Mouse (Mus musculus) limb, embryonic 11.5 days (tissue): ENCODE results near the gene Crtc3. TPM values are rescaled to one million over a fixed set of nuclear protein-coding genes. Genes with fewer than 3 reads are reported as not detected.

ENCODE experiments used
- ATAC-seq: fragments of 200-750 bp; cut with Nextera tagmentation; 2 replicates; pipeline ENCODE4 v1.8.0; 2017; ENCODE audit warnings: low read depth; ENCODE audit not compliant: insufficient number of reproducible peaks, low FRiP score, low TSS enrichment
- DNase-seq: peaks from one replicate; pipeline ENCODE4 v3.0.0-alpha.2; 2015; ENCODE audit warnings: low spot score
- H3K27ac ChIP-seq: fragments of 300-500 bp; sonication (generic); replicated peaks from 2 replicates; pipeline ENCODE4 v1.5.1; 2014; ENCODE audit warnings: low read depth, mild to moderate bottlenecking, low read length
- H3K27me3 ChIP-seq: fragments of 300-500 bp; sonication (generic); 2 replicates; pipeline ENCODE4 v1.6.1; 2014; ENCODE audit warnings: mild to moderate bottlenecking, low read length, mixed read lengths; ENCODE audit not compliant: control insufficient read depth, insufficient read depth
- H3K36me3 ChIP-seq: fragments of 300-500 bp; sonication (generic); 2 replicates; pipeline ENCODE4 v1.6.1; 2014; ENCODE audit warnings: mild to moderate bottlenecking, low read length, moderate library complexity, mixed read lengths; ENCODE audit not compliant: control insufficient read depth, insufficient read depth
- H3K4me1 ChIP-seq: fragments of 300-500 bp; sonication (generic); 2 replicates; pipeline ENCODE4 v1.6.1; 2014; ENCODE audit warnings: low read length, mixed read lengths; ENCODE audit not compliant: control insufficient read depth, insufficient read depth
- H3K4me2 ChIP-seq: fragments of 300-500 bp; sonication (generic); 2 replicates; pipeline ENCODE4 v1.6.1; 2014; ENCODE audit warnings: low read depth, mild to moderate bottlenecking, moderate library complexity; ENCODE audit not compliant: severe bottlenecking
- H3K4me3 ChIP-seq: fragments of 300-500 bp; sonication (generic); 2 replicates; pipeline ENCODE4 v1.5.1; 2014; ENCODE audit warnings: low read depth, low read length
- H3K9ac ChIP-seq: fragments of 300-500 bp; sonication (generic); 2 replicates; pipeline ENCODE4 v1.6.1; 2014; ENCODE audit warnings: mild to moderate bottlenecking, low read length
- H3K9me3 ChIP-seq: fragments of 300-500 bp; sonication (generic); 2 replicates; pipeline ENCODE4 v1.6.1; 2016; ENCODE audit warnings: low read length; ENCODE audit not compliant: control insufficient read depth
- WGBS: fragments of 180-500 bp; shearing (Covaris S2); extraction: QIAGEN DNeasy Blood & Tissue Kit; methylation state at CpG from one replicate; pipeline ENCODE4 v1.1.7; 2014; 5-methylcytosine and 5-hydroxymethylcytosine counted together
- polyA plus RNA-seq: library from polyadenylated mRNA; unstranded; fragments of >200 nt; fragmentation: Nextera tagmentation; extraction: Ambion mirVana; gene quantifications from 2 replicates; pipeline ENCODE4 v1.2.1, GENCODE M21; 2014

Crtc3 gene
- polyA plus RNA-seq, 1 experiment from 2014 or later: 14.8 TPM

DNA sequence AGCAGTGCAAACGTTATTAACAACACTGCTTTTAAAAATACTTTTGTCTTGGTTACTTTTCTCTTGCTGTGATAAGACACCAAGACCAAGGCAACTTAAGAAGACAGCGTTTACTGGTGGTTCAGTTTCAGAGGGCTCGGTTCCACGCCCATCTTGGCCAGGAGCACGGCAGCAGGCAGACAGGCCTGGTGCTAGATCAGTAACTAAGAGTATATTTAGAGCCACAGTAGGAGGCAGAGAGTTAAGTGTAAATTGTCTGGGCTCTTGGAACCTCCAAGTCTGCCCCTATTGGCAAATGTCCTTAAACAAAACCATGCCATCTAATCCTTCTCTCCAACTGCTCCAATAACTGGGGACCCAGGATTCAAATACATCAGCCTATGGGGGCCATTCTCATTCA, 46.1 kb downstream of the Crtc3 start:
- no peak overlapping the region for H3K4me2 ChIP-seq
- H3K27me3 ChIP-seq: no peaks in the 10 kb centered on the region
- DNase-seq (no peak), ATAC-seq (no peak)
- peaks cover 3% of the 10 kb centered on the region; the same call in 1 of the 2 replicates for H3K4me1 ChIP-seq
- H3K9ac ChIP-seq: no peak overlapping the region
- H3K4me3 ChIP-seq: no peak overlapping the region
- no peak overlapping the region for H3K27ac ChIP-seq
- 53% methylated on average over 5 of the region's 5 CpGs for WGBS
- no peaks in the 10 kb centered on the region for H3K9me3 ChIP-seq
- H3K36me3 ChIP-seq: no peaks in the 10 kb centered on the region

DNA sequence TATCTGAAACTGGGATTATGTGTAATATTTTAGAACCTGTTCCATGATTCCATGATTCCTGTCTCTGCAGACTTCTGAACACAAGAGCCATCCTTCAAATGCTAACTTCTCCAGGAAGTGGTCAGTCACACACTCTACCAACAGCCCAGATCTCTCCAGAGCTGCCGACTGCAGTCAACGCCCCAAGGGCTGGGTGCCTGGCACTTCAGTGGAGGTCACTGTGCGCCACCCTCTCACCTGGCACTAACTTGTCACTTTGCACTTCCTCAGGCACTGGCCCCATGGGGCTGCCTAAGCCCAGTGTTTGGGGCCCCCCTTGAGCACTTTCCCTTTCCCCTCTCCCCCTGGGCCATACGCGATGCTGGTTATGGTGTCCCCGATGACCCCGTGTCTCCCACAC, 46.8 kb downstream of the Crtc3 start:
- no peak overlapping the region for H3K4me2 ChIP-seq
- DNase-seq (no peak), ATAC-seq (no peak)
- H3K36me3 ChIP-seq: no peaks in the 10 kb centered on the region
- H3K27me3 ChIP-seq: no peaks in the 10 kb centered on the region
- H3K9me3 ChIP-seq: no peaks in the 10 kb centered on the region
- H3K27ac ChIP-seq: no peak overlapping the region
- 63% methylated on average over 7 of the region's 7 CpGs for WGBS
- H3K4me3 ChIP-seq: no peak overlapping the region
- no peak overlapping the region for H3K9ac ChIP-seq
- peaks cover 3% of the 10 kb centered on the region; the same call in 1 of the 2 replicates for H3K4me1 ChIP-seq

DNA sequence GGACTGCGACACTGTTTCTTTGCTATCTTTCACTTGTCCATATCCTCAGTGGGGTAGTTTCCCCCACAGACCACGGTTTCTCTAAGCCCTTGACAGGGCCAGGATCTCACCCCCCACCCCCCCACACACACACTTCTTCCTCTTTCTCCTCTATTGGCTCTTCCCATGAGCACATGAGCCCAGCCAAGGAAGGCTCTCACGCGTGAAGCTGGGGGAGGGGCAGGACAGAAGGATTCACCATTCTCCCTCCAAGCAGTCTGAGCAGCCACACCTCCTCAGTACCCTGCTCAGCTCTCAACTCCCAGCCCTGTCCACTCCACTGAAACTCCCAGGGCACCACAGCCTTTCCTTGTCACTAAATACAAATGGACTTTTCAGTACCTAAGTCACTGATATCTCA, 47.2 kb downstream of the Crtc3 start:
- Histone ChIP-seq H3K27ac (no peak overlapping the region), H3K9me3 (no peaks in the 10 kb centered on the region), H3K27me3 (no peaks in the 10 kb centered on the region), H3K4me2 (no peak overlapping the region), H3K36me3 (no peaks in the 10 kb centered on the region), H3K9ac (no peak overlapping the region), H3K4me1 (peaks cover 5% of the 10 kb centered on the region), H3K4me3 (no peak overlapping the region)
- no peak for DNase-seq
- WGBS: 27% methylated on average over 4 of the region's 4 CpGs
- ATAC-seq: no peak

DNA sequence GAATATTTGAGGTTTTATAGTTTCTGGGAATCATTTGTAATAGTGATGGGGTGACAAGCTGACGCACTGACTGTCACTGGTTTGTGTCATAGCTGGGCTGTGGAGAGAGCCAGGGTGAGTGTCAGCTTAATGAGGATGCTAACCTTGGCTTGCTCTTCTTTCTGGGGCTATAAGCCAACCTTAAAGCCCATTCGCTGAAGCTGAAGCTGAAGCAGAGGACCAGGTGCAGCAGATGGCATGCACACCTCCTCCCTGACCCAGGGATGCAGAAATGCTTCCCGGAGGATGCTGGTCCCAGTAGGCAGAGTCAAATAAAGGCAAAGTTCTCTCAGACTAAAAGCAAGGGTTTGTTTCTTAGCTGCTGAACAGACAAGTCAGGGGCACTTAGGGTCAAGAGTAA, 48.7 kb downstream of the Crtc3 start:
- H3K9ac ChIP-seq: no peak overlapping the region
- H3K9me3 ChIP-seq: no peaks in the 10 kb centered on the region
- DNase-seq (no peak), ATAC-seq (no peak)
- H3K27me3 ChIP-seq: no peaks in the 10 kb centered on the region
- H3K4me1 ChIP-seq: peaks cover 5% of the 10 kb centered on the region
- no peak overlapping the region for H3K4me2 ChIP-seq
- no peak overlapping the region for H3K4me3 ChIP-seq
- H3K36me3 ChIP-seq: no peaks in the 10 kb centered on the region
- H3K27ac ChIP-seq: no peak overlapping the region
- WGBS: 88% methylated on average over 3 of the region's 3 CpGs

DNA sequence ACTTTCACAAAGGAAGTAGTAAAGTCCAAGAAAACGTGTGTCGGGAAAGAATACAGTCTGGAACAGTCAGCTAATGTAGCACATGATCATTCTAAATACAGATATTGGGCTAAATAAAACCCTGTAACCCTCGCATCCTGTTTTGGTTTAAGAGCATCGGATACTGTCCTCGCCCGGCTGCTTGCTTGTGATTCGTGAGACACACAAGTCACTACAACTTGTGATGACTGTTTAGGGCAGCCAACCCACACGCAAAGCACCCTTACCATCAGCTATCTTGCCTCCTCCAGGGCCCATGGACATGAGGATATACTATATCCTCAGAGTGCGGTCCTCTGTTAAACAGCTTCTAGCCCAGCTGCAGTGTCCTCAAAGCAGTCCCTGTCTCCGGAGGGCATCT, 50.2 kb downstream of the Crtc3 start:
- H3K4me2 ChIP-seq: no peak overlapping the region
- peaks cover 5% of the 10 kb centered on the region for H3K4me1 ChIP-seq
- no peak for DNase-seq
- H3K27ac ChIP-seq: no peak overlapping the region
- WGBS: 81% methylated on average over 10 of the region's 10 CpGs
- H3K27me3 ChIP-seq: no peaks in the 10 kb centered on the region
- no peaks in the 10 kb centered on the region for H3K9me3 ChIP-seq
- ATAC-seq: no peak
- no peak overlapping the region for H3K4me3 ChIP-seq
- H3K9ac ChIP-seq: no peak overlapping the region
- no peaks in the 10 kb centered on the region for H3K36me3 ChIP-seq

DNA sequence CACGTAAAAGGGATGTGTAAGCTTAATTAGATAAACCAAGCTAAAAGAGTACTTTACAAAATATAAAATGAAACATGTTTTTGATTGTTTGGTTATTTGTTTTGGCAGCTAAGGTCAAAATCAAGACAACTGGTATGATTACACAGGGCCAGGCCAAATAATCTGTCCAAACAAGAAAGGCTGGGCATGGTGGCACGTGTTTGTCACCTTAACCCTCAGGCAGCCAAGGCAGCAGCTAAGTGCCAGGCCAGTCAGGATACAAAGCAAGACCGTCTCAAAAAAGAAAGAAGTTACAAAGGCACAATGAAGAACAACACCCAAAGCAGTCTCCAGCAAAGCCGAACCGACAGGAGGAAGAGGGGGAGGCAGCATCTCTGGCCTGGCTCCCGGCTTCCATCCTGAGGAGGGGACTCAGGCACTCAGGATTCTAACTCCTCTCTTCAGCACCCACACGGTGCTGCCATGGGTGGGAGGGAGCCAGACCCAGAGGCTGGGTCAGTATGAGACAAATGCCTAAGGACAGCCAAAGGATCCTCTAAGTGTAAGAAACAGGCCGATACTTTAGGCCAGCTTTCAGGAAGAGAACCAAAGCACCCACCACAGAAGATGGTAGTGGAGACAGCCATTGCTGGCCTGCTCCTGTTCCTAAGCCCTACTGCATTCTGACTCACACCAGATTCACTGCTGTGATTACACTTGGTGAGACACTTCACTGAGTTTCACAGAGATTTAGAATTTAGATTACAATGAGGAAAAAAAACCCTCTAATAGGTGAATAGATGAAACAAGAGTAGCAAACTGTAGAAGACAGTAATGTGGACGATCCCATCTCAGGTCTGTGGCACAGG, 51.5 kb downstream of the Crtc3 start:
- Histone ChIP-seq H3K27me3 (no peaks in the 10 kb centered on the region), H3K36me3 (no peaks in the 10 kb centered on the region), H3K4me1 (peaks cover 5% of the 10 kb centered on the region), H3K4me3 (no peak overlapping the region), H3K9me3 (no peaks in the 10 kb centered on the region), H3K4me2 (no peak overlapping the region), H3K27ac (no peak overlapping the region), H3K9ac (no peak overlapping the region)
- no peak for DNase-seq
- WGBS: 84% methylated on average over 9 of the region's 9 CpGs
- no peak for ATAC-seq

DNA sequence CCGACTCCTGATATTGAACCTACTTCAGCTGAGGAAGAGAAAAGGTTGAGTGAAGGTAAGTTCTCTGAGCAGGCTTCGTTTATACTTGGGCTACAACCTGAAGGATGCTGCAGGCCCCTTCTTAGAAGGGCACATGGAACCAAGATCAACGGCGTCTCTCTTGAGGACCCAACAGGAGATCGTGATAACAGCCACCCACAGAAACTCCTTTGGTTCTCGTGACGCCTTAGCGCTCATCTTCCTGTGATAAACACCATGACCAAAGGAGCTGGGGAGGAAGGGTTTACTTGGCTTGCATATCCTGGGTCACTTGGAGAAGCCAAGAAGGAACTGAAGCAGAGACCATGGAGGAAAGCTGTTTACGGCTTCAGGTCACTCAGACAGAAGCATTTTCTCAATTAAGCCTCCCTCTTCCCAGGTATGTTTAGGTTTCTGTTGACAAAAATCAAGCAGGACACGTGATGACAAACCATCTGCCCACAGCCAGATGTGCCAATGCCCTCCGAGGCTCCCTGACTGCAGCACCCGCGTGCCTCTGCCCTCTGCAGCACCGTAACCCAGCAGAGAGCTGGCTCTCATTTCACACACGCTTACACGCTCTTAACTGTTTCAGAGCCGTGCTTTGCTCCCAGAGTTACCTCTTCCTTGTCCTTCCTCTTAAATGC, 52.3 kb downstream of the Crtc3 start:
- Histone ChIP-seq H3K4me2 (no peak overlapping the region), H3K4me1 (peaks cover 8% of the 10 kb centered on the region), H3K9ac (no peak overlapping the region), H3K27ac (no peak overlapping the region), H3K4me3 (no peak overlapping the region), H3K36me3 (no peaks in the 10 kb centered on the region), H3K27me3 (no peaks in the 10 kb centered on the region), H3K9me3 (no peaks in the 10 kb centered on the region)
- ATAC-seq (no peak), DNase-seq (no peak)
- WGBS: 66% methylated on average over 17 of the region's 17 CpGs

DNA sequence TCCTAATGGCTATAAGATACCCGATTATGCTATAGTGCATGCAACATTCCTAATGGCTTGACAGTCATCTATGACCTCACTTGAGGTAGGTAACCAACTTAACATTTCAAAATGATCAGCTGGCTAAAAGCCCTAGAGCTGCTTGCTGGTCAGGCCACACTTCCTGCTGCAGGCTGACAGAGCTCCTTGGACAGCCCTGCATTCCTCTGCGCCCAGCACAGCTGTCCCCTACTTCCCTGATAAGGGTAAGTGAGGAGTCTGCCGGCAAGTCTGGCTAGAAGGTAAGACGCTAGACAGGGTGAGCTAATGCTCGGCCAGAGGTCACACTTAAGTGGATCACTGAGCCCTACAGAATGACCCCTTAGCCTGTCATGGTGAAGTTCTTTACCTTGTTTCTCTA, 52.8 kb downstream of the Crtc3 start:
- no peak overlapping the region for H3K27ac ChIP-seq

More for the DNA sequence above, 52.8 kb downstream of the Crtc3 start:
- H3K4me2 ChIP-seq: no peak overlapping the region
- no peak for ATAC-seq
- H3K4me3 ChIP-seq: no peak overlapping the region
- H3K4me1 ChIP-seq: peaks cover 11% of the 10 kb centered on the region
- no peaks in the 10 kb centered on the region for H3K27me3 ChIP-seq
- no peaks in the 10 kb centered on the region for H3K36me3 ChIP-seq
- 44% methylated on average over 5 of the region's 5 CpGs for WGBS
- no peaks in the 10 kb centered on the region for H3K9me3 ChIP-seq
- no peak overlapping the region for H3K9ac ChIP-seq
- DNase-seq: no peak
